Mouse (Mus musculus): Measurements from ENCODE around the gene Mybl2. TPM values are rescaled to one million over a fixed set of nuclear protein-coding genes. Genes with fewer than 3 reads are reported as not detected.
A peak's percentile ranks its signal among the peaks of the same experiment; 100 is the strongest.
"Not testable (repeated sequence)": the region's sequence is repeated elsewhere in the genome, so short reads cannot be mapped to it uniquely, and the experiment has no call there.

The Mybl2 gene
- polyA plus RNA-seq, 1 experiment from 2014 or later: 19.0 TPM

- Histone ChIP-seq H3K4me1 (ENCODE audit: control insufficient read depth, insufficient read depth, low read length) (peaks cover 21% of the 10 kb centered on the region), H3K4me2 (ENCODE audit: low read depth, low read length) (no peak overlapping the region), H3K27ac (ENCODE audit: low read length) (no peak overlapping the region), H3K27me3 (replicated peaks; ENCODE audit: control insufficient read depth, insufficient read depth, low read length) (no peaks in the 10 kb centered on the region), H3K36me3 (ENCODE audit: control insufficient read depth, insufficient read depth, low read length) (peaks cover 3% of the 10 kb centered on the region; the same call in 1 of the 2 replicates), H3K9me3 (ENCODE audit: control insufficient read depth, low read length) (no peaks in the 10 kb centered on the region), H3K4me3 (ENCODE audit: low read length) (no peak overlapping the region), H3K9ac (ENCODE audit: low read depth, low read length) (no peak overlapping the region)
- no peak for ATAC-seq
- 58% methylated on average over 1 of the region's 1 CpGs for WGBS
Observed at GRCm38 (mm10) chr2:163051691-163052090, 2.8 kb upstream of the Mybl2 start.

GRCm38 (mm10) chr2:163052101-163052500, 2.4 kb upstream of the Mybl2 start:
- Histone ChIP-seq H3K27me3 (replicated peaks; ENCODE audit: control insufficient read depth, insufficient read depth, low read length) (no peaks in the 10 kb centered on the region), H3K4me3 (ENCODE audit: low read length) (no peak overlapping the region), H3K9me3 (ENCODE audit: control insufficient read depth, low read length) (no peaks in the 10 kb centered on the region), H3K36me3 (ENCODE audit: control insufficient read depth, insufficient read depth, low read length) (peaks cover 2% of the 10 kb centered on the region; the same call in 1 of the 2 replicates), H3K9ac (ENCODE audit: low read depth, low read length) (no peak overlapping the region), H3K4me1 (ENCODE audit: control insufficient read depth, insufficient read depth, low read length) (peaks cover 21% of the 10 kb centered on the region), H3K27ac (ENCODE audit: low read length) (no peak overlapping the region), H3K4me2 (ENCODE audit: low read depth, low read length) (no peak overlapping the region)
- no peak for ATAC-seq
- 49% methylated on average over 4 of the region's 4 CpGs for WGBS

- no peaks in the 10 kb centered on the region for H3K9me3 ChIP-seq (ENCODE audit: control insufficient read depth, low read length)
- H3K27ac ChIP-seq (ENCODE audit: low read length): no peak overlapping the region
- 78% methylated on average over 4 of the region's 4 CpGs for WGBS
Observed at GRCm38 (mm10) chr2:163052826-163053225, 1.7 kb upstream of the Mybl2 start.

GRCm38 (mm10) chr2:163054891-163055494, 506 bp downstream of the Mybl2 start:
- peak overlapping the region; percentile 77 for H3K4me3 ChIP-seq (ENCODE audit: low read length)
- no peaks in the 10 kb centered on the region for H3K27me3 ChIP-seq (replicated peaks; ENCODE audit: control insufficient read depth, insufficient read depth, low read length)
- H3K27ac ChIP-seq (ENCODE audit: low read length): peak overlapping the region; percentile 28
- WGBS: under 1% methylated on average over 36 of the region's 38 CpGs
- peak overlapping the region; percentile 98 for H3K4me2 ChIP-seq (ENCODE audit: low read depth, low read length)
- H3K36me3 ChIP-seq (ENCODE audit: control insufficient read depth, insufficient read depth, low read length): no peaks in the 10 kb centered on the region
- ATAC-seq: peak; percentile 66
- H3K9ac ChIP-seq (ENCODE audit: low read depth, low read length): peak overlapping the region; percentile 77
- H3K9me3 ChIP-seq (ENCODE audit: control insufficient read depth, low read length): no peaks in the 10 kb centered on the region
- H3K4me1 ChIP-seq (ENCODE audit: control insufficient read depth, insufficient read depth, low read length): peaks cover 21% of the 10 kb centered on the region

More at GRCm38 (mm10) chr2:163052826-163053225, 1.7 kb upstream of the Mybl2 start:
- Histone ChIP-seq H3K36me3 (ENCODE audit: control insufficient read depth, insufficient read depth, low read length) (no peaks in the 10 kb centered on the region), H3K27me3 (replicated peaks; ENCODE audit: control insufficient read depth, insufficient read depth, low read length) (no peaks in the 10 kb centered on the region), H3K4me2 (ENCODE audit: low read depth, low read length) (no peak overlapping the region), H3K9ac (ENCODE audit: low read depth, low read length) (no peak overlapping the region), H3K4me1 (ENCODE audit: control insufficient read depth, insufficient read depth, low read length) (peaks cover 21% of the 10 kb centered on the region), H3K4me3 (ENCODE audit: low read length) (no peak overlapping the region)
- ATAC-seq: no peak

- peak overlapping the region; percentile 77 for H3K9ac ChIP-seq (ENCODE audit: low read depth, low read length)
- 34% methylated on average over 5 of the region's 5 CpGs for WGBS
- no peak overlapping the region for H3K27ac ChIP-seq (ENCODE audit: low read length)
- H3K9me3 ChIP-seq (ENCODE audit: control insufficient read depth, low read length): no peaks in the 10 kb centered on the region
- ATAC-seq: no peak
- H3K36me3 ChIP-seq (ENCODE audit: control insufficient read depth, insufficient read depth, low read length): no peaks in the 10 kb centered on the region
- H3K27me3 ChIP-seq (replicated peaks; ENCODE audit: control insufficient read depth, insufficient read depth, low read length): no peaks in the 10 kb centered on the region
- H3K4me1 ChIP-seq (ENCODE audit: control insufficient read depth, insufficient read depth, low read length): peaks cover 21% of the 10 kb centered on the region
- peak overlapping the region; percentile 77 for H3K4me3 ChIP-seq (ENCODE audit: low read length)
- peak overlapping the region; percentile 98 for H3K4me2 ChIP-seq (ENCODE audit: low read depth, low read length)
Observed at GRCm38 (mm10) chr2:163055715-163056114, 1.2 kb downstream of the Mybl2 start.

- Histone ChIP-seq H3K9ac (ENCODE audit: low read depth, low read length) (no peak overlapping the region), H3K9me3 (ENCODE audit: control insufficient read depth, low read length) (no peaks in the 10 kb centered on the region), H3K4me3 (ENCODE audit: low read length) (no peak overlapping the region), H3K36me3 (ENCODE audit: control insufficient read depth, insufficient read depth, low read length) (no peaks in the 10 kb centered on the region), H3K27ac (ENCODE audit: low read length) (no peak overlapping the region), H3K4me1 (ENCODE audit: control insufficient read depth, insufficient read depth, low read length) (peaks cover 21% of the 10 kb centered on the region), H3K4me2 (ENCODE audit: low read depth, low read length) (no peak overlapping the region), H3K27me3 (replicated peaks; ENCODE audit: control insufficient read depth, insufficient read depth, low read length) (no peaks in the 10 kb centered on the region)
- WGBS: 85% methylated on average over 9 of the region's 9 CpGs
- no peak for ATAC-seq
Observed at GRCm38 (mm10) chr2:163056584-163056983, 2.1 kb downstream of the Mybl2 start.

GRCm38 (mm10) chr2:163058981-163059380, 4.5 kb downstream of the Mybl2 start:
- H3K4me1 ChIP-seq (ENCODE audit: control insufficient read depth, insufficient read depth, low read length): peaks cover 17% of the 10 kb centered on the region
- H3K9ac ChIP-seq (ENCODE audit: low read depth, low read length); H3K27ac ChIP-seq (ENCODE audit: low read length); H3K4me2 ChIP-seq (ENCODE audit: low read depth, low read length); H3K4me3 ChIP-seq (ENCODE audit: low read length); H3K9me3 ChIP-seq (ENCODE audit: control insufficient read depth, low read length); H3K27me3 ChIP-seq (replicated peaks; ENCODE audit: control insufficient read depth, insufficient read depth, low read length); ATAC-seq; H3K36me3 ChIP-seq (ENCODE audit: control insufficient read depth, insufficient read depth, low read length): not testable (repeated sequence)
- WGBS: 90% methylated on average over 7 of the region's 7 CpGs

GRCm38 (mm10) chr2:163060630-163061029, 6.1 kb downstream of the Mybl2 start:
- Histone ChIP-seq H3K36me3 (ENCODE audit: control insufficient read depth, insufficient read depth, low read length) (no peaks in the 10 kb centered on the region), H3K27ac (ENCODE audit: low read length) (no peak overlapping the region), H3K4me1 (ENCODE audit: control insufficient read depth, insufficient read depth, low read length) (peaks cover 7% of the 10 kb centered on the region), H3K4me2 (ENCODE audit: low read depth, low read length) (no peak overlapping the region), H3K4me3 (ENCODE audit: low read length) (no peak overlapping the region), H3K9ac (ENCODE audit: low read depth, low read length) (no peak overlapping the region), H3K9me3 (ENCODE audit: control insufficient read depth, low read length) (no peaks in the 10 kb centered on the region), H3K27me3 (replicated peaks; ENCODE audit: control insufficient read depth, insufficient read depth, low read length) (no peaks in the 10 kb centered on the region)
- 84% methylated on average over 6 of the region's 6 CpGs for WGBS
- no peak for ATAC-seq

- ATAC-seq: no peak
- H3K9me3 ChIP-seq (ENCODE audit: control insufficient read depth, low read length): no peaks in the 10 kb centered on the region
- no peaks in the 10 kb centered on the region for H3K27me3 ChIP-seq (replicated peaks; ENCODE audit: control insufficient read depth, insufficient read depth, low read length)
- no peak overlapping the region for H3K9ac ChIP-seq (ENCODE audit: low read depth, low read length)
- no peaks in the 10 kb centered on the region for H3K36me3 ChIP-seq (ENCODE audit: control insufficient read depth, insufficient read depth, low read length)
- H3K4me2 ChIP-seq (ENCODE audit: low read depth, low read length): no peak overlapping the region
- H3K27ac ChIP-seq (ENCODE audit: low read length): no peak overlapping the region
- no peaks in the 10 kb centered on the region for H3K4me1 ChIP-seq (ENCODE audit: control insufficient read depth, insufficient read depth, low read length)
- no peak overlapping the region for H3K4me3 ChIP-seq (ENCODE audit: low read length)
- 80% methylated on average over 8 of the region's 8 CpGs for WGBS
Observed at GRCm38 (mm10) chr2:163061203-163062118, 7.0 kb downstream of the Mybl2 start.
